Mouse (Mus musculus): ENCODE data around the gene Prdx5.

GRCm38 (mm10) chr19:6914540-6914939 is 4.6 kb upstream of the Prdx5 start:
- TF ChIP-seq CTCF (IDR thresholded peaks at IDR 0.05; ENCODE audit: low read depth, low read length) (no peak), POLR2A (IDR thresholded peaks at IDR 0.05; ENCODE audit: insufficient read depth, low read length) (no peak)

All from ES-Bruce4 (cell line).